Mouse (Mus musculus) kidney, postnatal 10 days (tissue): Measurements from ENCODE around the gene Tspan14.

Experiments used
- DNase-seq: peaks from one replicate; pipeline ENCODE4 v3.0.0; 2021; ENCODE audit warnings: mixed read lengths

Tspan14 gene

GRCm38 (mm10) chr14:40966392-40966861 lies at the start of gene Tspan14:
Gene Tspan14 (minus strand): TSS chr14:40966807.
- DNase-seq: no peak

- no peak for DNase-seq
Measured at GRCm38 (mm10) chr14:41014701-41015240, 48.2 kb upstream of the Tspan14 start.

- DNase-seq: peak; percentile 94
Measured at GRCm38 (mm10) chr14:41013630-41014613, 47.3 kb upstream of the Tspan14 start, which contains the start of gene Fam213a. Gene Fam213a (minus strand): TSS chr14:41013788.

- DNase-seq: no peak
Measured at GRCm38 (mm10) chr14:41013143-41013542, 46.5 kb upstream of the Tspan14 start.

- DNase-seq: peak; percentile 33
Measured at GRCm38 (mm10) chr14:41011916-41012315, 45.3 kb upstream of the Tspan14 start.

GRCm38 (mm10) chr14:41008138-41008537 lies 41.5 kb upstream of the Tspan14 start:
- peak; percentile 81 for DNase-seq

- peak; percentile 55 for DNase-seq
Measured at GRCm38 (mm10) chr14:41007641-41008040, 41.0 kb upstream of the Tspan14 start.

GRCm38 (mm10) chr14:41006899-41007298 lies 40.3 kb upstream of the Tspan14 start:
- DNase-seq: no peak

GRCm38 (mm10) chr14:41006263-41006662 lies 39.7 kb upstream of the Tspan14 start:
- DNase-seq: no peak

GRCm38 (mm10) chr14:41005716-41006115 lies 39.1 kb upstream of the Tspan14 start:
- DNase-seq: no peak

GRCm38 (mm10) chr14:41004201-41005141 lies 37.9 kb upstream of the Tspan14 start:
- DNase-seq: peak; percentile 93

- DNase-seq: no peak
Measured at GRCm38 (mm10) chr14:41001576-41001975, 35.0 kb upstream of the Tspan14 start.

- DNase-seq: no peak
Measured at GRCm38 (mm10) chr14:41000801-41001200, 34.2 kb upstream of the Tspan14 start.

- DNase-seq: no peak
Measured at GRCm38 (mm10) chr14:40999904-41000645, 33.5 kb upstream of the Tspan14 start.

GRCm38 (mm10) chr14:40996171-40996570 lies 29.6 kb upstream of the Tspan14 start:
- DNase-seq: no peak

- DNase-seq: no peak
Measured at GRCm38 (mm10) chr14:40992464-40992863, 25.9 kb upstream of the Tspan14 start.

- DNase-seq: no peak
Measured at GRCm38 (mm10) chr14:40988780-40989179, 22.2 kb upstream of the Tspan14 start.

GRCm38 (mm10) chr14:40987184-40987583 lies 20.6 kb upstream of the Tspan14 start:
- DNase-seq: no peak

GRCm38 (mm10) chr14:40985635-40986034 lies 19.0 kb upstream of the Tspan14 start:
- no peak for DNase-seq

- DNase-seq: no peak
Measured at GRCm38 (mm10) chr14:40979723-40980122, 13.1 kb upstream of the Tspan14 start.

- DNase-seq: peak; percentile 78
Measured at GRCm38 (mm10) chr14:40979002-40979401, 12.4 kb upstream of the Tspan14 start.
